Mouse (Mus musculus) heart, embryonic 16.5 days (tissue): Measurements from ENCODE around the gene Tns3. TPM values are rescaled to one million over a fixed set of nuclear protein-coding genes. Genes with fewer than 3 reads are reported as not detected.
"Not testable (repeated sequence)": the region's sequence is repeated elsewhere in the genome, so short reads cannot be mapped to it uniquely, and the experiment has no call there.

Source experiments
- ATAC-seq: fragments of 200-750 bp; cut with Nextera tagmentation; replicated peaks from 2 replicates; pipeline ENCODE4 v1.8.0; 2017; ENCODE audit warnings: moderate number of reproducible peaks; ENCODE audit not compliant: insufficient read depth, low FRiP score; ENCODE audit errors: extremely low read depth
- H3K27ac ChIP-seq: fragments of 300-500 bp; sonication (generic); 2 replicates; pipeline ENCODE4 v1.5.1; 2014; ENCODE audit warnings: mild to moderate bottlenecking, low read length, control low read depth, moderate library complexity
- H3K27me3 ChIP-seq: fragments of 300-500 bp; sonication (generic); 2 replicates; pipeline ENCODE4 v1.6.1; 2014; ENCODE audit warnings: low read length, mixed read lengths; ENCODE audit not compliant: control insufficient read depth, insufficient read depth
- H3K36me3 ChIP-seq: fragments of 300-500 bp; sonication (generic); 2 replicates; pipeline ENCODE4 v1.6.1; 2014; ENCODE audit not compliant: control insufficient read depth, insufficient read depth
- H3K4me1 ChIP-seq: fragments of 300-500 bp; sonication (generic); 2 replicates; pipeline ENCODE4 v1.6.1; 2014; ENCODE audit warnings: low read length, mixed read lengths; ENCODE audit not compliant: control insufficient read depth, insufficient read depth
- H3K4me2 ChIP-seq: fragments of 300-500 bp; sonication (generic); 2 replicates; pipeline ENCODE4 v1.6.1; 2014; ENCODE audit warnings: low read depth, mild to moderate bottlenecking, control low read depth, low read length
- H3K4me3 ChIP-seq: fragments of 300-500 bp; sonication (generic); 2 replicates; pipeline ENCODE4 v1.5.1; 2014; ENCODE audit warnings: mild to moderate bottlenecking, control low read depth, low read length
- H3K9ac ChIP-seq: fragments of 300-500 bp; sonication (generic); 2 replicates; pipeline ENCODE4 v1.6.1; 2014; ENCODE audit warnings: low read length, control low read depth
- H3K9me3 ChIP-seq: fragments of 300-500 bp; sonication (generic); replicated peaks from 2 replicates; pipeline ENCODE4 v1.6.1; 2016; ENCODE audit warnings: low read length; ENCODE audit not compliant: control insufficient read depth
- WGBS: fragments of 180-500 bp; shearing (Covaris S2); extraction: QIAGEN DNeasy Blood & Tissue Kit; methylation state at CpG from one replicate; pipeline ENCODE4 v1.1.7; 2014; 5-methylcytosine and 5-hydroxymethylcytosine counted together
- polyA plus RNA-seq: library from polyadenylated mRNA; unstranded; fragments of >200 nt; fragmentation: Nextera tagmentation; extraction: Ambion mirVana; gene quantifications from 2 replicates; pipeline ENCODE4 v1.2.1, GENCODE M21; 2015

Gene Tns3
- polyA plus RNA-seq, 1 experiment from 2014 or later = 20.2 TPM

DNA sequence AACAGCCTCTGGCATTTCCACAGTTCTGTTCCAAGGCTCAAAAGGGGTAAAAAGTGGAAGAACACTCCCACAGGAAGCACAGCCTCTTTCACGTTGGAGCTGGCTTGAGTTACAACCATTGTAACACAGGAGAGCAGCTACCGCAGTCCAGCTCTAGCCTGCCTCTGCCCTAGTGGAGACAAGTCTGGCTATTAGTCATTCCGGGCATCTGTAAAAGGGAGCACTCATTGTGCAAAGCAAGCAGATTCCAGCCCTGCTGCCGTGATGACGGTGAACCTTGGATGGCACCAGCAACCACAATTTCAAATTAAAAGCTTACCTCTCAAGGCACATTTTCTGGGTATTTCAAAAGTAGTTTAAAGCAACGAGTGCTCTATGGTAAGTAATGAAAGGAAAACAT lies 120.0 kb downstream of the Tns3 start:
- peaks cover 16% of the 10 kb centered on the region for H3K4me1 ChIP-seq
- no peak overlapping the region for H3K4me2 ChIP-seq
- H3K27me3 ChIP-seq = no peaks in the 10 kb centered on the region
- 52% methylated on average over 6 of the region's 6 CpGs for WGBS
- H3K27ac ChIP-seq = no peak overlapping the region
- ATAC-seq = no peak
- no peaks in the 10 kb centered on the region for H3K9me3 ChIP-seq
- H3K36me3 ChIP-seq = peaks cover 11% of the 10 kb centered on the region
- H3K4me3 ChIP-seq = no peak overlapping the region
- no peak overlapping the region for H3K9ac ChIP-seq

DNA sequence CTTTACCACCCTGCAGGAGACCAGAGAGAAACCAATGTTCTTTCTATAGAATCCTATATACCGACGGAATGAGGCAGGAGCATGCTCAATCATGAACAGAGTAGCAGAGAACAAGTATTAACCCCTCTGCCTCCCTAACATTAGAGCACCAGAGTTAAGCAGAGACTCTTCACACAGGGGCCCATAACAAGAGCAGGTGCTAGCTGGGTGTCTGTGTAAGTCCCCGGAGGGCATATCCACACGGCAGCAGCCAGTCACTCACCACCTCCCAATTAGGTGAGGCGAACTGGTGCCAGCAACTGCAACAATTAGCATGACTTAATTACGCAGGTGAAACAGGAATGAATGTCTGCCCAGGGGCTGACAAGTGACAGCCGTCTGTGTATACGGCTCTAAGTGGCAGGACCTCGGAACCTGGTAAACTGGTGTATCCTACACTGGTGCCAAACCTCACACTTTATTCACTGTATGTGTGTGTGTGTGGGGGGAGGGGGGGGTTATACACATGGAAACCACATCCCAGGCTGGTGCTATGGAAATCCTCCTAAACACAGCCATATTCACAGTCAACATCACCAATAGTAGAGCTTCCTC lies 123.0 kb downstream of the Tns3 start:
- Histone ChIP-seq H3K9me3 (no peaks in the 10 kb centered on the region), H3K27me3 (no peaks in the 10 kb centered on the region), H3K4me3 (no peak overlapping the region), H3K9ac (no peak overlapping the region), H3K27ac (no peak overlapping the region), H3K4me1 (peaks cover 14% of the 10 kb centered on the region), H3K4me2 (no peak overlapping the region), H3K36me3 (peaks cover 4% of the 10 kb centered on the region)
- WGBS = 61% methylated on average over 9 of the region's 9 CpGs
- no peak for ATAC-seq

DNA sequence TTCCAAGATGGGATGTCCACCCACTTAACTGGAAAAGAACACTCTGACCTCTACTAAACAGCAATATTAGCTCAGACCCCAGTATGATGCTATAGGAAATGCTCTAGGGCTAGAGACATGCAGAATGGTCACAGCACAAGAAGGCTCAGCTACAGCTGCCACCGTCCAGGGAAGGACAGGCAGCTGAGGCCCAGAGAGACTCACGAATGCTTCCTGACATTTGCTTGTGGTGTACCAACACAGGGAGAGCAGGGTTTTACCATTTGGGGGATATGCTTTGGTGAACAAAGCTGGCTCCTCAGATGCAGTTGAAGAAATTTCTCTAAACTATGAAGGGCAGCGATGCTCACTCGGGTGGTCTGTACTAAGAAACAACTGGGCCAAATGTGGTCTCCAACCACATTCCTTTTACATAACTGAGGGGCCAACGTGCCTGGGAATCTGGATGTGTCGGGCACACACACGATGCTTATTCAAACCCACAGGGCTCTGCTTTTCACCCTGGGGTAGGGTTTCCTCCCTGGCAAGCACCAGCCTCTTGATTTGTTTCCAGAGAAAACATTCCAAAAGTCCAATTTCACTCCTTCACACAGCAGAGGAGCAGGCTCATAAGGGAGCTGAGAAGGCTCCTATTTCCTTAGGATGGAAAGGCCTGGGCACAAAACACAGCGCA lies 124.6 kb downstream of the Tns3 start:
- no peaks in the 10 kb centered on the region for H3K9me3 ChIP-seq
- H3K27me3 ChIP-seq = no peaks in the 10 kb centered on the region
- 53% methylated on average over 8 of the region's 8 CpGs for WGBS
- no peak overlapping the region for H3K9ac ChIP-seq
- H3K27ac ChIP-seq = 0 out of 2 replicates have a peak overlapping the region, but pooled peaks have one; percentile 30
- no peak overlapping the region for H3K4me2 ChIP-seq
- peaks cover 14% of the 10 kb centered on the region for H3K4me1 ChIP-seq
- H3K4me3 ChIP-seq = no peak overlapping the region
- H3K36me3 ChIP-seq = 0 out of 2 replicates have a peak, but pooled peaks cover 3% of the 10 kb centered on the region
- no peak for ATAC-seq

DNA sequence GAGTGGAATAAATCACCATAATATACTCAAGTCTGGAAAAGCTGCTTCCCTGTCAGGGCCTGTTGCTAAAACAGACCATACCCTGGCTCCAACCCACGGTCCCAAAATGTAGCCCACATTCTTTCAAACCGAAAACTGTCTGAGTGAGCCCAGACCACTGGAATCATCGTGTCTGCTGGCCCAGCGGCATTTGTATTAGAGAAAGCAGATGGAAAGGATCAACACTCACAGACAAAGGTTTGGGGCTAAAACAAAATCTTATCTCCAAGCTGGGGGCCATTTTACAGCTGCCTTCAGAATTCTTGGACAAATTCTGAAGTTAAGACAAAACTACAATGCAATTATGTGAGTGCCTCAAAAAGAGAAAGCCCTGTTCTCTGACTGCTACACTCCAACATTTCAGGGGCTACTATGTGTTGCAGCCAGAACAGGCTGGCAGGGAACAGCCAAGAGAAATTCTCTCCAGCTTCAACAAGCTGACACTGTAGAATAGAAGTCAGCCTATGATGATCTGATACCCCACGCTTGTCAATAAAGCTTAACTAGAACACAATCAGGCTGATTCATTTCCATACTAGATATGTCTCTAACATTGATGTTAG lies 127.2 kb downstream of the Tns3 start:
- no peaks in the 10 kb centered on the region for H3K9me3 ChIP-seq
- peak overlapping the region; percentile 15 for H3K27ac ChIP-seq
- WGBS = 47% methylated on average over 5 of the region's 5 CpGs
- H3K9ac ChIP-seq = no peak overlapping the region
- peaks cover 10% of the 10 kb centered on the region for H3K4me1 ChIP-seq
- H3K4me3 ChIP-seq = no peak overlapping the region
- H3K36me3 ChIP-seq = no peaks in the 10 kb centered on the region
- no peaks in the 10 kb centered on the region for H3K27me3 ChIP-seq
- ATAC-seq = no peak
- no peak overlapping the region for H3K4me2 ChIP-seq

DNA sequence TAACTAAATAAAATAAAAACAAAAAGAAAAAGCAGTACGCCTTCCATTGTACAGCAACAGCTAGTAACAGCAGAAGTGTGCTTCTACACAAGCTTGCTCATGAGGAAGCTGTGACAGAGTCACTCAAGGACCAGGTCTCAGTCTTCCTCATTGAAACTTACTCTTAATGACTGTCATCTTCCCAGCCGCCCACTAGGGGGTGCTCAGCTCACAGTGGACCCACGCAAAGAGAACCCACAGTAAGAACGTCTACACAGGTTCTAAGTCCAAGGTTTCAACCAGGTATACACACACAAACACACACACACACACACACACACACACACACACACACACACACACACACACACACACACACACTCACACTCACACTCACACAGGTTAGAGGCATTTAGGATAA lies 129.4 kb downstream of the Tns3 start:
- Histone ChIP-seq H3K4me1 (peaks cover 7% of the 10 kb centered on the region), H3K9ac (no peak overlapping the region), H3K4me3 (no peak overlapping the region), H3K4me2 (no peak overlapping the region), H3K27me3 (no peaks in the 10 kb centered on the region), H3K27ac (no peak overlapping the region), H3K9me3 (no peaks in the 10 kb centered on the region), H3K36me3 (peaks cover 6% of the 10 kb centered on the region)
- no peak for ATAC-seq
- 15% methylated on average over 4 of the region's 4 CpGs for WGBS

DNA sequence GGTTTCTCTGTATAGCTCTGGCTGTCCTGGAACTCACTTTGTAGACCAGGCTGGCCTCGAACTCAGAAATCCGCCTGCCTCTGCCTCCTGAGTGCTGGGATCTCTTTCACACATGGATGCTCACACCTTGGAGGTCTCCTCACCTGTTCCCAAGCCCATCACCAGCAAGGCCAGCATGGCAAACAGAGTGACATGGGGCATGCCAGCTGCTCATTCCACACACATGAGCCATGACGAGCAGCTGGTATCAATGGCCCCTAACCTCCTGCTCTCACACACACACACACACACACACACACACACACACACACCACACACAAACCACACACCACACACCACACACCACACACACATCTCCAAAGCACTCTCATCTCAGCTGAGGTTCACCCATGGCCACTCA lies 131.6 kb downstream of the Tns3 start:
- ATAC-seq, H3K27ac ChIP-seq, H3K9ac ChIP-seq, H3K4me3 ChIP-seq, H3K4me2 ChIP-seq, H3K36me3 ChIP-seq, H3K9me3 ChIP-seq, H3K4me1 ChIP-seq, H3K27me3 ChIP-seq: not testable (repeated sequence)
- 91% methylated on average over 3 of the region's 3 CpGs for WGBS

DNA sequence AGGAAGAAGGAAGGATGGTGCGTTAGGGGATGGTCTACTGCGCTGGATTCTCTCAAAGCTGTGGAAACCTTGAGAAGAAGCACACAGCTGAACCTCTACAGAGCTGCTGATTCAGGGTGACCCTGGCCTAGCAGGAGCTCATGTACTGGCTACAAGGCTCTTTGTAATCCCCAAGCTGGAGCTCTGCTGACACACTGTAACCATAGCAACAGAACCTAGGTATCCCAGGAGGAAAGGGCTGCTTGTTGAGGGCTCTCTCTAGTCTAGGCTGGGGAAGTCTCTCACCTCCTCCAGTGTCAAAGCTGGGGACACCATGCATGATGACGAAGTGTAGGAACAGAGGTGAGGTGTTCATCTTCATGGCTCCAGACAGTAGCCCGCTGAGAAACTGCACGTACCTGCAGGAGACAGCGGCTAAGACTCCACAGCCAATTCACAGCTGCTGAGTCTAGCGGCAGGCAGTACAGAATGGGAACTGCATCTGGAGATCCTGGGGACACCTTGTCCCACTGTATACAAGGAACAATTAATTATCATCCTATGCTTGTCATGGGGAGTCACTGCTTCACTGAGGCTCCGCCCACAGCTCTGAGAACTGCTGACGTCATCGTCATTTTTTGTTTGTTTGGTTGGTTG lies 132.1 kb downstream of the Tns3 start:
- Histone ChIP-seq H3K4me3 (no peak overlapping the region), H3K9ac (no peak overlapping the region), H3K27ac (no peak overlapping the region), H3K4me1 (no peaks in the 10 kb centered on the region), H3K36me3 (peaks cover 6% of the 10 kb centered on the region), H3K4me2 (no peak overlapping the region), H3K9me3 (no peaks in the 10 kb centered on the region), H3K27me3 (no peaks in the 10 kb centered on the region)
- WGBS = 86% methylated on average over 10 of the region's 10 CpGs
- ATAC-seq = no peak

DNA sequence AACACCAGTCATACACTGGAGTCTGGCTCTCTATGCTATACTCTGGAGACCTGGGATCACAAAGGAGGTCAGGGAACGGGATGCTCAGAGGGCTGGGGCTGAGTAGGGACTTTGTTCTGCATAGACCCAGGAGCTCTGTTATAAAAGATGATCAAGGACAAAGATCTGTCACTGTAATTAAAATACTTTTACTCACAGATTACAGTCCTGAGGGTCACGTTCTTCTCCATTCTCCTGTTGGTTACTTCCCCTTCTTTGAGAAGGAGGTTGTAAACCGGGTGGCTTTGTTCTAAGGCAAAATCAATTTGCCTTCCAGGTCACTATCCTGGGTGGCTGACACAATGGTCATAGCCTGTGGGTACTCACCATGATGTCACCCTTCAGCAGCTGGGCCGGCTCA lies 133.8 kb downstream of the Tns3 start:
- peaks cover 8% of the 10 kb centered on the region for H3K4me1 ChIP-seq
- no peaks in the 10 kb centered on the region for H3K9me3 ChIP-seq
- H3K36me3 ChIP-seq = peaks cover 6% of the 10 kb centered on the region
- H3K4me2 ChIP-seq = no peak overlapping the region
- 80% methylated on average over 4 of the region's 4 CpGs for WGBS
- H3K27ac ChIP-seq = no peak overlapping the region
- H3K27me3 ChIP-seq = no peaks in the 10 kb centered on the region
- ATAC-seq = no peak
- H3K9ac ChIP-seq = no peak overlapping the region
- no peak overlapping the region for H3K4me3 ChIP-seq

DNA sequence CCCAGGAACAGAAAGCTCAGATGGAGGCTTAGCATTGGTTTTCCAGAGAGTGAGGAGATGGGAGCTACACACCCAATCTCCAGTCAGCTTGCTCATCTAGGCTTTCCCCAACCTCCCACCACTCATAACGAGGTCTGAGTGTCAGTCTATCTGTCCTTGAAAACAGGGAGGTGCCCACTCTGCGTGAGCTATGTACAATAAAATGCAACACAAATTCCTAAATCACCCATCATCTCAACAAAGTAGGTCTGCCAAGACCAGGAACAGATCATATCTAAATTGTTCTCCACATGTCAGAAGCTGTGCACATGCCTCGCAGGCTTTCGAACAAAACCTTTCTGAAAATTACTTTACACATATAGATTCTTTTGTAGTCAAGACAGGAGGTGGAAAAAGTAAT lies 134.3 kb downstream of the Tns3 start:
- Histone ChIP-seq H3K4me2 (no peak overlapping the region), H3K4me3 (no peak overlapping the region), H3K4me1 (peaks cover 11% of the 10 kb centered on the region), H3K27ac (no peak overlapping the region), H3K9ac (no peak overlapping the region), H3K27me3 (no peaks in the 10 kb centered on the region), H3K9me3 (no peaks in the 10 kb centered on the region), H3K36me3 (peaks cover 6% of the 10 kb centered on the region)
- ATAC-seq = no peak
- 78% methylated on average over 4 of the region's 4 CpGs for WGBS
